Mouse (Mus musculus): Measurements from ENCODE around the gene Mtx1. TPM values are rescaled to one million over a fixed set of nuclear protein-coding genes. Genes with fewer than 3 reads are reported as not detected.

Mtx1 gene
- polyA plus RNA-seq, 1 experiment from 2014 or later = 215 TPM

DNA sequence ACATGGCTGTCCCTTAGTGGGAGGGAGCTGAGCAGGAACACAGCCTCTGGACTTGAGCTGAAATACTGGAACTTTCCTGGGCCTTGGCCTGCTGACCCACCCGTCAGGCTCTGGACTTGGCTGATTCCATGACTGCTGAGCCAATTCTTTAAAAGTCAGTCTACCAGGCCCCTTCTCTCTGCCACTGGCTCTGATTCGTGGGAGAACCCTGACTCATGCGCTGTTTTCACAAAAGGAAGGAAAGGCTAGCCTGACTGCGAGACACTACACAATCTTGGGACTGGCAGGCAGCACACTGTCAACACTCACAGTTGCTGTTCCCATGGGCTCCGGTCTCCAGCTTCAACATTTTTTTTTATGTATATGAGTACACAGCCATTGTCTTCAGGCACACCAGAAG, 29.3 kb upstream of the Mtx1 start:
- in situ Hi-C loops (cut with MboI; ENCODE audit: low pct_unique_long_range_greater_than_20kb) = no loop called here
- CTCF ChIA-PET = interaction anchor here (1.1 to 5.0 kb wide), 4 partner anchors 10 to 30 kb away, joined by 3 to 25 read pairs (median 12); partner anchors contain the start of genes Efna1, Krtcap2 and Trim46
- DNase-seq (ENCODE audit: low read depth, low spot score) (no peak), ATAC-seq (no peak)
- POLR2A ChIA-PET = no interaction called here
- no peak for TF ChIP-seq CTCF (IDR thresholded peaks at IDR 0.05)
- peaks cover 20% of the 10 kb centered on the region for H3K27me3 ChIP-seq

DNA sequence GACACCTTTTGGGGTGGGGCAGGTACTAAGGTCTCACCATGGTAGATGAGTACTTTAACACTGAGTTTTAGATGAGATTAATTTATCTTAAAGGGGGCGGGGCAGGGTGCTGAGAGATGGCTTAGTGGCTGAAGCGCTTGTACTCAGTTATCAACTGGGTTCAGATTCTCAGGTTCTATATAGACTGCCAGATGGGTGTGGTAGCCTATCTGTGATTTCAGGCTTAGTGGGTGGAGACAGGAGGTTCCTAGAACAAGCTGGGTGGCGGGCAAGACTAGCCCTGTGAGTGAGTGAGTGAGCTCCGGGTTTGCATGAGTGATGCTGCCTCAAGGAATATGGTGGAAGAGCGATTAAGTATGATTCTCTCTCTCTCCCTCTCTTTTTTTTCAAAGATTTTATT, 28.1 kb upstream of the Mtx1 start:
- TF ChIP-seq CTCF (IDR thresholded peaks at IDR 0.05) = no peak
- in situ Hi-C loops (cut with MboI; ENCODE audit: low pct_unique_long_range_greater_than_20kb) = no loop called here
- DNase-seq (ENCODE audit: low read depth, low spot score) (no peak), ATAC-seq (no peak)
- ChIA-PET CTCF (interaction anchor here (4.4 to 5.0 kb wide), 2 partner anchors 8 to 27 kb away, joined by 22 to 25 read pairs; partner anchors contain the start of genes Efna1, Krtcap2 and Trim46), POLR2A (no interaction called here)
- H3K27me3 ChIP-seq = peaks cover 20% of the 10 kb centered on the region

DNA sequence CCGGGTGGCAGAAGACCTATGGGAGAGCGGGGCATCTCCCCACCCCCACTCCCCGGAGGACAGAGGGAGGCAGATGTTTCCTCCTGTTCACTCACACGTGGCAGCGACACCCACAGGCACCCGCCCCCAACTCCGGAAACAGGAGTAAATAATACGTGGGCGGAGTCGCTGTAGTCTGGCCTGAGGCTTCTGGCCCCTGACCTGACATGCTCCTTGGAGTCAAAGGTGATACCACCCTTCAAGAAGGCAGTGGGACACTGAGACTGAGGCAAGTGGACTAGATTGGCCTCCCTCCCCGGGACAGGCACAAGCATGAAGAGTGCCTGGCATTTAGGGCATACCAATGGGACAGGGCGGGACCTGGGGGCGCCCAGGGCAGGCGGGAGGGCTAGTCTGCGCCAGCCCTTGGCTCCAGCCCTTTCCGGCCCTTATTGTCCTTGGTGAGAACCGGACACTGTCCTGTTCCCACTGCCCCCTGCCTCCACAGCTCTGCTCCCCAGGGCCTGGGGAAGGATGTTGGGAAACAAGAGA, 24.5 kb upstream of the Mtx1 start:
- TF ChIP-seq CTCF (IDR thresholded peaks at IDR 0.05) = no peak
- ChIA-PET POLR2A (interaction anchor here (1.0 kb wide), 1 partner anchor 28 kb away, joined by 3 read pairs; no protein-coding TSS in a partner anchor), CTCF (interaction anchor here (1.5 to 3.2 kb wide), 3 partner anchors 31 to 57 kb away, joined by 4 to 22 read pairs (median 8); no protein-coding TSS in a partner anchor)
- DNase-seq (ENCODE audit: low read depth, low spot score) (no peak), ATAC-seq (no peak)
- in situ Hi-C loops (cut with MboI; ENCODE audit: low pct_unique_long_range_greater_than_20kb) = no loop called here
- no peaks in the 10 kb centered on the region for H3K27me3 ChIP-seq

DNA sequence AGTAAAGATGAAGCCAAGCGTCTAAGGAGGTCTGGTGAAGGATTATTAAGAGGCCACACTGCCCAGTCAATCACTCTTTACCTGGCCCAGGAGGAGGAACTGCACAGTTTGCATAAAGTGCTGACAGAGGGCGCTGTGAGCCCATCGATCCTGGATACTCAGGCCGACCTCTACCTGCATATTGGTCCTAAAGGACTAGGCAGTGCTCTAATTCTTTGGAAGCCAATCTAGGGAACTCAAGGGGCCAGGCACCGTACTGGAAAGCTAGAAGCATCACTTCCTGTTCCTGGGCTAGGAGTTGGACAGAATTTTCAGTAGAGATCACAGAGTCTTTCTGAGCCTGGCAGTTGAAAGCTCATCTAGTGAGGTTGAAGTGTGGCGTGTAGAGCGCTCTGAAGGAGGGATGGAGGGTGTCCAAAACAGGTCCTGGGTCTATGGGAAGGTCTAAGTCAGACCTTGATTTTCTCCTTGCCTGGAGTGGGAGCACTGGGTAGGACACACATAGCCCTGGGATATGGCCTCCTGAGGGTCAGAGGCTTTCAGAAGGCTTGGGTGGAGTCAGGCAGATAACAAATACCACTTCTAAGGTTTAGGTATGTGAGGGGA, 23.6 kb upstream of the Mtx1 start:
- ATAC-seq = no peak
- POLR2A ChIA-PET = interaction anchor here (1.0 kb wide), 1 partner anchor 29 kb away, joined by 3 read pairs; no protein-coding TSS in a partner anchor

DNA sequence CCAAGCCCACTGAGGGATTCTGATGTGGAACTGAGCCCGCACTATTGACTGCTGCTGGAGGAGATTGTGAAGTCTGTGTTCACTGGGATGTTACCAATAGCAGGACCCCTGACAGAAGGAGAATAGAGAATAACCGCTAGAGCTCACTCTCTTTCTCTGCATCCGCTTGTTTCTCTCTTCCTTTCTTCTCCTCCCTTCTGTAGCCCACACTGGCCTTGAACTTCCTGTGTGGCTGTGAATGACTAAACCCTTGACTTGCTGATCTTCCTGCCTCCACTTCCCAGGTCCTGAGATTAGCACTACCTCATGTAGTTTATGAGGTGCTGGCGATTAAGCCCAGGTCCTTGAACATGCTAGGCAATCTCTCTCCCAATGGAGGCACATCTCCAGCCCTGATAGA, 20.6 kb upstream of the Mtx1 start:
- CTCF ChIA-PET = interaction anchor here (1.3 to 4.6 kb wide), 5 partner anchors 10 to 69 kb away, joined by 3 to 35 read pairs (median 15); partner anchors contain the start of genes Dpm3 and Slc50a1
- DNase-seq (ENCODE audit: low read depth, low spot score) (no peak), ATAC-seq (no peak)
- in situ Hi-C loops (cut with MboI; ENCODE audit: low pct_unique_long_range_greater_than_20kb) = loop anchor here (5.0 kb wide), 2 partner anchors 35 to 60 kb away; partner anchors contain the start of gene Efna1
- H3K27me3 ChIP-seq = no peaks in the 10 kb centered on the region
- POLR2A ChIA-PET = interaction anchor here (1.8 to 2.0 kb wide), 2 partner anchors 26 to 39 kb away, joined by 4 to 5 read pairs; no protein-coding TSS in a partner anchor
- TF ChIP-seq CTCF (IDR thresholded peaks at IDR 0.05) = no peak

More for the DNA sequence above, 23.6 kb upstream of the Mtx1 start:
- no peak for DNase-seq (ENCODE audit: low read depth, low spot score)
- H3K27me3 ChIP-seq = no peaks in the 10 kb centered on the region
- in situ Hi-C loops (cut with MboI; ENCODE audit: low pct_unique_long_range_greater_than_20kb) = no loop called here
- no peak for TF ChIP-seq CTCF (IDR thresholded peaks at IDR 0.05)
- CTCF ChIA-PET = interaction anchor here (0.6 to 3.2 kb wide), 7 partner anchors 9 to 58 kb away, joined by 3 to 22 read pairs (median 5); partner anchors contain the start of genes Dpm3 and Slc50a1

DNA sequence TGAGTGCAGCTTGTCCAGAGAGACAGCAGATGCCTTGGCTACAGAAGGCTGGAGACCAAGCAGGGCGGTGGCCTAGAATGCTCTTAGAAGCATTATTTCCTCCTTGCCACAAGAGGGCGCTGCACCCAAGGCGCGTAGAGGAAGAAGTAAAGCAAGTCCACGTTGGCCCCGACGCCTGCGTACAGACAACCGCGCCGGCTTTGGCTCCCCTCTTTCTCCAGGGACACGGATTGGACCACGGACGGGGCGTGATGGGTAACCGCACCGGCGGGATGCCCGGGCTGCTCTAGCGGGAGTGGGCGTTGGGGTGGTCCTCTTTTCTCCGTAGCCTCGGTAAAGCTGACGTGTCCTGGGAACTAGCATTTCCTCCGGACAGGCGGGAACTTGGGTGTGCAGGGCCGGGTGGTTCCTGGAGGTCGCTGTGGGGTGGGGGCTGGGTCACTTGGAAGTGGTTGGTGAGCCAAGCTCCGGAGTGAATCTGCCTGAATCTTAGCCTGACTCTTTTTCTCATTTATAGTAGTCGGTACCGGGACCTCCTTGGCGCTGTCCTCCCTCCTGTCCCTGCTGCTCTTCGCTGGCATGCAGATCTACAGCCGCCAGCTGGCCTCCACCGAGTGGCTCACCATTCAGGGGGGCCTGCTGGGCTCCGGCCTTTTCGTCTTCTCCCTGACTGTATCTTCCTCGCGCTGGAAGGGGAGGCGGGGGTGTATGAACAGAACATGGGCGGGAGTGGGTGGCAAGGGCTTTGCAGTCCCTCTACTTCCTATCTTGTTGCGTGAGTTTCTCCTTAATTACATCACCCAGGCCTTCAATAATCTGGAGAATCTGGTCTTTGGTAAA, 19.6 kb upstream of the Mtx1 start, which contains the start of gene Trim46:
Trim46 (minus strand) TSS at position 49 of the 840 bp plus-strand sequence.
- H3K27me3 ChIP-seq = no peaks in the 10 kb centered on the region
- no peak for TF ChIP-seq CTCF (IDR thresholded peaks at IDR 0.05)
- in situ Hi-C loops (cut with MboI; ENCODE audit: low pct_unique_long_range_greater_than_20kb) = loop anchor here (5.0 kb wide), 2 partner anchors 36 to 61 kb away; partner anchors contain the start of gene Efna1
- peak; percentile 90 for DNase-seq (ENCODE audit: low read depth, low spot score)
- ChIA-PET CTCF (interaction anchor here (0.6 to 5.3 kb wide), 18 partner anchors 9 to 559 kb away, joined by 3 to 51 read pairs (median 8); partner anchors contain the start of genes Dpm3, Efna1 and Slc50a1), POLR2A (interaction anchor here (0.6 to 5.8 kb wide), 13 partner anchors 11 to 91 kb away, joined by 3 to 39 read pairs (median 4); partner anchors contain the start of genes Efna1 and Slc50a1)
- peak; percentile 58 for ATAC-seq

DNA sequence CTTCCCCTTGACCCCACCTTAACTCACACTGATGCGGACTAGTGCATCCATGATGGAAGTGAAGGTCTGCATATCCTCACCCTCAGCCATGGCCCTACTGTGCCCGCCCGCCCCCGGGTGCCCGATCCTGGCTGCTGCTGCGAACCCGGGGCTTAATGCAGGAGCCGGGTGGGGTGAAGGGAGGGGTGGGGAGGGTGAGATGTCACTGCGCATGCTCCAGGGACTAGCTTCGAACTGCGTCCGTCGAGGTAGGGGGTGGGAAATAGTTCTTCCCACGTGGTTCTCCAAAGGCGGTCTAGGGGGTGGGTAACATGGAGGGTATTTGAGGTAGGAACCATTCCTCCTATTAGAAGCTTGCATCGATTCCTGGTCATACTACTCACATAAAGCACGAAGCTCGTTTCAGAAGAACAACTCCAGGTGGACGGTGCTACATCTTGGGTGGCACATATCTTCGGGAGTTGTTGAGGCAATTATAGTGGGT, 18.8 kb upstream of the Mtx1 start, which contains the start of gene Krtcap2:
Krtcap2 (plus strand) TSS at position 279 of the 484 bp plus-strand sequence.
- in situ Hi-C loops (cut with MboI; ENCODE audit: low pct_unique_long_range_greater_than_20kb) = loop anchor here (5.0 kb wide), 2 partner anchors 37 to 62 kb away; partner anchors contain the start of gene Efna1
- no peak for DNase-seq (ENCODE audit: low read depth, low spot score)
- ATAC-seq = peak; percentile 11
- TF ChIP-seq CTCF (IDR thresholded peaks at IDR 0.05) = no peak
- ChIA-PET POLR2A (interaction anchor here (0.6 to 5.8 kb wide), 17 partner anchors 11 to 242 kb away, joined by 3 to 39 read pairs (median 4); partner anchors contain the start of genes Efna1, Muc1 and Slc50a1), CTCF (interaction anchor here (0.7 to 5.3 kb wide), 20 partner anchors 9 to 93 kb away, joined by 3 to 51 read pairs (median 7); partner anchors contain the start of genes Dpm3, Efna1, Gba and Slc50a1)
- H3K27me3 ChIP-seq = no peaks in the 10 kb centered on the region

DNA sequence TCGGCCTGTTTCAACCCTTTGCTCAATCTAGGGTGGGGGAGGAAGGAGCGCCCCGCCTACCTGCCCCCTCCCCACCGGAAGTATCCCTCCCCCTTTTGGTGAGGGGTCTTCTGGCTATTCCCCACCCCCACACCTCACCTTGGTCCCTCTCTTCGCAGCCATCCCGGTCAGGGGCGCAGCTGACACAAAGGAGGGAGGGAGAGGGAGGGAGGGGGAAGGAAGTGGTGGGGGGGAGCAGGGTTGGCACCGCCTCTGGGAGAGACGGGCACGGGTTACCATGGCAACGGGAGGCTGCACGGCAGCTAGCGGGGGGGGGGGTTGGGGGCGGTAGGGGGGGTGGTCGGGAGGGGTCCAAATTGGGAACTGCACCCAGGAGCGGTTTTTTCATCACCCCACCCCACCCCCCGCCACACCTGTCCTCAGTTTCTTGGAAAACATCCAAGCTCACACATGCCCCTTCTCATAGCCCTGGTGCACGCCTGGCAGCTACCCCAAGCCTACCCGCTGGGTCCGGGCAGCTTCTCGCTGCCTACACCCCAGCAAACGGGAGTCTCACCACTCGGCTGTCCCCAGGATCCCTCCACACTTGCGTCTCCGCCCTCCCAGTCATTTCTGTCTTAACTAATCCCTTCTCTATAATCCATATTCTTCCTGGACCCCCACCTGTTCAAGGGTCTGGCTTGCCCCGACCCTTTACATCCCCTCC, 18.2 kb upstream of the Mtx1 start:
- DNase-seq (ENCODE audit: low read depth, low spot score) = no peak
- in situ Hi-C loops (cut with MboI; ENCODE audit: low pct_unique_long_range_greater_than_20kb) = loop anchor here (5.0 kb wide), 2 partner anchors 37 to 62 kb away; partner anchors contain the start of gene Efna1
- no peak for TF ChIP-seq CTCF (IDR thresholded peaks at IDR 0.05)
- ChIA-PET CTCF (interaction anchor here (0.7 to 5.3 kb wide), 25 partner anchors 8 to 157 kb away, joined by 3 to 51 read pairs (median 6); partner anchors contain the start of genes Dpm3, Efna1, Gba and Slc50a1), POLR2A (interaction anchor here (0.5 to 5.8 kb wide), 15 partner anchors 12 to 241 kb away, joined by 3 to 39 read pairs (median 4); partner anchors contain the start of genes Efna1, Muc1 and Slc50a1)
- no peaks in the 10 kb centered on the region for H3K27me3 ChIP-seq
- ATAC-seq = peak; percentile 4
